Mouse (Mus musculus) cerebellum, adult 8-10 months (tissue): Measurements from ENCODE around the gene Ccdc69.
"Not testable (repeated sequence)": the region's sequence is repeated elsewhere in the genome, so short reads cannot be mapped to it uniquely, and the experiment has no call there.

Experiments
- DNase-seq: peaks from one replicate; pipeline ENCODE4 v3.0.0; 2022

Ccdc69 gene

DNA sequence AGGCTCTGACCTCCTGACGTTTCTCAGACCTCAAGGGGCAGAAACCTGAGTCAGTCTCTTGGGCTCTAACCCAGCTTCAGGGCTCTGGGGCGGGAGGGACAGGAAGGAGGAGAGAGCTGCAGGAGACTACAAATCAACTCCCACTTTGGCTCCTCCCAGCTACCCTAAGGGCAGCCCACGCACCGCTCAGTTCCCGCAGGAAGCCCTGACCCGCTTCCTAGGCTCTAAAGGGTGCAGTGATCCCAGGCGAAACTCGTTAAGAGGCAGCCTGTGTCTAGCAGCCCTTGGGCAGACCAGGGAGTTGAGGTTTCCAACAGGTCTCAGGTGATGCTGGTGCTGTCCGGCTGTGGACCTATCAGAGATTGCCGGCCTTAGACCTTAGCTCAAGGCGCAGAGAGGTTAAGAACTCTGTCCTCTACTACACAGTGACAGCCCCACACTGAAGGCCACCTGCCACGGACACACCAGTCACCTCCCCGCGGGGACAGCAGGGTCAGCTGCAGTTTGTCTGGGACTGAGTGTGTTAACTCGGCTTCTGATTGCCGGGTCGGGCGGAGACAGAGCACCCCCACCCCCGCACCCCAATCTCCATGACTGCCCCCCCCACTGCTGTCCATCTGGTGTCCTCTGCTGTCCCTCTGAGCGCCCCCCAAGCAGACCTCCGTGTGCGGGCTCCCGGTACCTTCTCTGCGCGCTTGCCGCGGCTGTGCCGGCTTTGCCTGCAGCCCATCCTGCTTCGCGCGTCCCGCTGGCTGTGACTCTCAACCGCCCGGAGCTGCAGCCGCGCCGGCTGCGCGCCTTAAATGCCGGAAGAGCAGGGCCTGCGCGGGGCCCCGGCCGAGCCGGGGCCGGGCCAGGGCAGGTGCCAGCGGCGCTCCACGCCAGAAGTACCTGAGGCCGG lies at the start of gene Ccdc69:
Gene Ccdc69, minus strand, starts transcription at position 801 of the 901 bp plus-strand sequence.
- peak; percentile 60 for DNase-seq

DNA sequence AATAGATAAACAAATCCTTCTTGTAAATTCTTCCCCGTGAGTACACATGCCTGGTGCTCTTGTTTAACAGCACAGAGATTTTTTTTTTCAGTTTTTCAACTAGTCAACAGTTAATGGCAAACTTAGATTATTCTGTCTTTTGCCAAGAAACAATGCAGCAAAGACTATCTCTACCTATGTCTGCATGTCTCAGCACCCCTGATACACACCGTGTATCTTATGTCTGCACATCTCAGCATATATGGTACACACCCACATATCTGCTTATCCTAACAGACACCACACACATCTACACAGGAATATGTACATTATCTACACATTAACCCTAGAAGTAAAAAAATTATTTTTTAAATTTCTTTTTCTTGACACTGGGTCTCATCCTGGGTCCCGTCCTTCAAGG lies 48.7 kb upstream of the Ccdc69 start:
- DNase-seq = no peak

DNA sequence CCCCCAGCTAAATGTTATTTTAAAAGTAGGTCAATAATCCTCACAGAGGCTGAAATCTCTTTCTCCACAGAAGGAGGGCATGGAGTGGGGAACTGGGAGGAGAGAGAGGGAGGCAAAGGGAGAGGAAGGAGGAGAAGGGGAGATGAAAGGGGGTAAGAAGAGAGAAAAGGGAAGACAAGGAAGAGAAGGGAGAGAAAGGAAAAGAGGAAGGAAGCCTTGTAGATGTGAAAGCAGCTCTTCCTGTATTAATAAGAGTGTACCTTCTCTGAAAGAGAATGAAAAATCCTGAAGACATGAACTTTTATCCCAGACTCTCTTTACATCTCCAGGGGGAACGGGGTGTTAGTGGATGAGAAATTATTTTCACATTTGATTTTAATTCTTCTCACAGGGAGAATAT lies 43.5 kb upstream of the Ccdc69 start:
- DNase-seq = no peak

DNA sequence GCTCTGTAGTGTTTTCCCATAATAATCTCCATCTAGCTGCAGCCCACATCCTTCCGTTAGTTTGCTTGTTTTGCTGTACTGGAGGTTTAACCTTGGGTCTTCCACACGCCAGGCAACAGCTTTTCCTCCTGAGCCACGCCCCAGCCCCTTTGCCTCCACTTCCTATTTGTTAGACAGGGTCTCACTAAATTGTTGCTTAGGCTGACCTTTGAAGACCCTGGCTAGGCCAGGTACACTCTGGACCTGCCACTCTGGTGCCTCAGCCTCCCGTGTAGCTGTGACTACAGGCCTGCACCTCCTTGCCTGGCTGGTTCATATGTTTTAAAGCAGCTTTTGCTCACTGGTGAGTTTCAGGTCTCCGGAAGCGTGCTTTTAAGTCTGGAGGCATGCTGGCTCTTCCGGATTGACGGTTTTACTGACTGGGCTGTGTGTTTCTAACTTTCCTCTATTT lies 42.9 kb upstream of the Ccdc69 start:
- no peak for DNase-seq

DNA sequence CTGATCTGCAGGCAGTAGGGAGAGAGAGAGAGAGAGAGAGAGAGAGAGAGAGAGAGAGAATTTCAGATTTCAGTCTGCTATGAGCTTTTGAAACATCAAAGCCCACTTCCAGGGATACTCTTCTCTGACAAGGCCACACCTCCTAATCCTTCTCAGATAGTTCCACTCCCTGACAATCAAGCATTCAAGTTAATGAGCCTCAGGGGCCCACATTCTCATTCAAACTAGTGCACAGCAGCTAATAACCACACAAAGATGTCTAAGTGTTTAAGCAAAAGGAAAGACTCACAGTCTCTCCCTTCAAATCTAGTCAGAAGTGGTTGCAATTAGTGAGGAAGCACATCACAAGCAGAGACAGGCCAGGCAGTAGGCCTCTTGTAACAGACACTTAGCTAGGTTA lies 42.3 kb upstream of the Ccdc69 start:
- DNase-seq = no peak

DNA sequence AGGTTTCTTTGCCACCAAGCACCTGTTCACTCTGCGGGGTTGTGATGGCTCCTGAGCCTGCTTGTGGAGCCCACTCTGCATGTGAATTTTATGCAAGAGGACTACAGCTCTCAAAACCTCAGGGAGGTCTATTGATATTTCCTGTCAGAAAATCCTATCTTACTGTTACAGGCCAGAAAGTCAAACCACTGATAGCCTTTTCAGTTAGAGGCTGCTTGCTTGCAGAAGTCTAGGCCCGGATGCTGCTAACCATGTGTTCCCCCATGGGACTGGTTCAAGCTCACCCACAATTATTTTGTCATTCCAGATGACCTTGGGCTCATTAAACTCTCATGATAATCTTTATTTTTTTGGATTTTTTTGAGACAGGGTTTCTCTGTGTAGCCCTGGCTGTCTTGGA lies 39.1 kb upstream of the Ccdc69 start:
- no peak for DNase-seq

DNA sequence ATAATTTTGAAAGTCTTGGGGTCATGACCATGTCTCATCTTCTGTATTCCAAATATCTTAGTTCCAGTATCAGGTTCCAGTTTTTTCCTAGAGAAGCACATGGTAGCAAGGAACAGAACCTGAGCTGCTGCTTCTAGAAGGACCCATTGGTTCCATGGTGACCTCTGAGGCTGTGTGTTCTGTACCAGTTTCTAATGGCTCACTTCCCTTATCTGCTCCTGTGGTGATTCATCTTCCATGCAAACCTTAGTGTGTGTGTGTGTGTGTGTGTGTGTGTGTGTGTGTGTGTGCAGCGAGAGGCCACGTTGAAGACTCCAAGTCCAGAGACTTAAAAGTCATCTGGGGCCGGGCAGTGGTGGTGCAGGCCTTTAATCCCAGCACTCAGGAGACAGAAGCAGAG lies 38.1 kb upstream of the Ccdc69 start:
- DNase-seq = no peak

DNA sequence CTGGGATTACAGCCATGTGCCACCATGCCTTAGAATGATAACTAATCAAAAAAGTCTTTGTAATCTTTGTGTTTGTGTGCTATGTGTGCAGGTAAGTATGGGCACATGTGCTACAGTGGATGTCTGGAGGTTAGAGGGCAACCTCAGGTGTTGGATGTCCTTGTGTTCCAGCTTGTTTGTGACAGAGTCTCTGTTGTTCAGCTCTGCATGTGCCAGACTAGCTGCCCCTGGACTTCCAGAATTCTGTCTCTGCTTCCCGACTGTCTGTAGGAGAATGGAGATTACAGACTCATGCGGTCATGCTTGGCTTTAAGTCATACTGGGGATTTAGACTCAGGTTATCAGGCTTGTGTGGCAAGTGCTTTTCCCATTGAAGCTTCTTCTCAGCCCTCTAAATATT lies 36.4 kb upstream of the Ccdc69 start:
- no peak for DNase-seq

DNA sequence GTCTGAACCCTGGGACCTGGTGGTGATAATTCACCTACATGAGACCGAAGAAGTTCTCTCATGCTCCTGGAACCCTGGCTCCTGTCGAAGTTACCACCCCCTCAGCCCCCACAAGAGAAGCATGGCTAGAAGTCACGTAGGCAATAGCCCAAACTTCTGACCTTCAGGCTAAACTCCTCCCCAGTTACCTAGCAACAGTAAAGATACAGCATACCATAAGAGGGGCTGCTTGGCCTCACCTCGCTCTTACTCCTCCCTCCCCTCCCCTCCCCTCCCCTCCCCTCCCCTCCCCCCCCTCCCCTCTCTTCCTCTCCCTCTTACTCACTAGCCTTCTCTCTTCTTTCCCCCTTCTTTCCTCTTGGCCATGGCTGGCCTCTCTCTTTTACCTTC lies 35.9 kb upstream of the Ccdc69 start:
- DNase-seq = not testable (repeated sequence)

DNA sequence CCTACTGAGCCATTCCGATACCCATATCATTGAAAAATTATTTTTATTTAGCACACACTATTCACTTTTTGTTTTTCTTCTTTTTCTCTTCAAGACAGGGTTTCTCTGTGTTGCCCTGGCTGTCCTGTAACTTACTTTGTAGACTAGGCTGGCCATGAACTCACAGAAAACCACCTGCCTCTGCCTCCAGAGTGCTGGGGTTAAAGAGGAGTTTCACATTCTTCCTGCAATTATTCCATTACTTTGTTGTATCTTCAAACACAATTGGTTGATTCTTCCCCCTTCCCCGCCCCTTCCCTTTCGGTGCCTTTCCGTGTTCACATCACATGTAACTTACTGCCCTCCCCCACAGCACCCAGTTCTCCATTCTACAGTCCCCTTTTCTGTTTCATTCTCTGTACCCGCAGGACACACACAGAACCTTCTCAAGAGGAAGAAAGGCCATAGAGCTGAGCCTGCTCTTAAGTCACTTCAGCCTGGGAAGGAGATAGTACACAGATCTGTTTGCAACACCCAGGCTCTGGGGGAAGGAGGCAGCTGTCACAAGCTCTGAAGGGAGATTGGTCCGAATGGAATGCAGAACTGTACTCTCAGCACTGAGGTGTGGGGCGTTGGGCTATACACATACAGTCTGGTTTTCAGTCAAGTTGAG lies 35.4 kb upstream of the Ccdc69 start:
- DNase-seq = no peak

DNA sequence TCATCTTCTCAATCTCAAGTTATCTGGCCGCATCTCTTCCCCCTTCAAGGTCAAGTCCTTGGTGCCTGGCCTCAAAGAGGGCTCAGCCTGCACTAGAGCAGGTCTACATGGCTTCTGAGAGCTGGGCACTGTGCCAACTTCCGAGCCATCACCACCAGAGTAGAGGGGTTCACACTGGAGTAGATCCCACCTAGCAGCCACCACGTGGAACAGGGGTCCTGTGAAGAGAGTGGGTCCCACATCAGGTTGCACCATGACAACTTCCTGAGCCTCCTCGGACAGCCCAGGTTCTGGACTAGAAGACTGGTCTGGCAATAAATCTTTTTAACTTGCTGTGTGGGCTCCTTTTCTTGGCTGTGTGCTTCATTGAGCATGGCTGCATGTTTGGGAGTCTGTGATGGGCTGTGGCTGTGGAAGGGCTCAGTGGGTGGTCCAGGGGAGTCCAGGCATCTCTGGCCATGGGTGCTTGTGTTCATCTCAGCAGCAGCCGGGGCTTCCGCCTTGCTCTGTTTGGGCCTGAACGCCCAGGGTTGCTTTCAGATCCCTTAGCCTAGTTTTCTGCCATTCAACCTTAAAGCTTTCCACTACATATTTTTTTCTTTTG lies 32.7 kb upstream of the Ccdc69 start:
- DNase-seq = no peak

DNA sequence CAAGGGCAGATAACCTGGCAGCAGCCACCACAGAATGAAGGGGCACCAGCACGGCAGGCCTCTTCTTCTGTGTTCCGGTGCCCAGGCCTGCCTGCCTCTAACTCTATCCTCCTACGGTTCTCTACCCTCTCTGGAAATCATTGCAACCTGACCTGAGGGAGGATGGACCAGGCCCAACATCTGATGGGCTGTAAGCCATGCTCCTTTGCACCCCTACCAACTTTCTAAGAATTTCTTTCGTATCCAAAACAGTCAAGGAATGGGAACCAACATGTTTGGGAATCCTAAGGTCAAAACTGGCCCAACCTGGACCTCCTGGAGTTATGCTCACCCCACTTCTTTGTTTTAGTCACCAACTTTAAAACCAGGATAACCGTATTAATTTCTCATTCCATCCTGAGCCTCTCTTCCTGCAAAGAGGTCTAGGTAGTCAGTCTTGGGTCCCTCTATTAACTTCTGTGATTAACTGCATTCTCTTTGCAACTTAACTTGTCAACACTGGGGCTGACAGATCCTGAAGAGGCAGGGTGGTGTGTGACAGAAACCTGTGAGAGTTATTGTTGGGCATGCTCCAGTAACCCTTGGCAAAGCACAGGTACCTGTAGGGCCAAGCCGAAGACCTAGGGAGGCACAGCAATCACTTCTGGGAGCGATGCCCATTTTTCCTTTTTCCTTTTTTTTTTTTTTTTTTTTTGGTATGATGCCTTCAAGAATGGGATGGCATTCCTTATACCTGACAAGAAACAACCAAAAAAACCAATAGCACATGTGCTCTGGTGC lies 31.8 kb upstream of the Ccdc69 start:
- DNase-seq = no peak

DNA sequence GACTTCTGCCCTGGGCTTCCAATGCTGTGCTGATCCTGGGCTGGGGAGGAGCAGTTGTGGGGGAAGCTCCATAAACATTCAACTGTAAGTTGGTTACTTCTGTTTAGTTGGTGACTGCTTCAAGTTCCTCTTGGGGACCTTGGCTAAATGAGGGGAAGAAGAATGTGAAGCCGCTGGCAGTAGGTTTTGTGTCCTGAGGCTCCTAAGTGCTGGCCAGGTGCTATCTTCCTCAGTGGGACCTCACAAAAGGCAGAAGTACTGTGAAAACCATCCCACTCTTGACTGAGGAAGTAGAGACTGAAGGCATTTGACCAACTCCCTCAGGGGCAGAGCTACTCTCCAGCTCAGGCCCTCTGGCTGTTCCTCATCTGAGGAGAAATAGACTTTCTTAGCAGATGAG lies 28.7 kb upstream of the Ccdc69 start:
- no peak for DNase-seq

DNA sequence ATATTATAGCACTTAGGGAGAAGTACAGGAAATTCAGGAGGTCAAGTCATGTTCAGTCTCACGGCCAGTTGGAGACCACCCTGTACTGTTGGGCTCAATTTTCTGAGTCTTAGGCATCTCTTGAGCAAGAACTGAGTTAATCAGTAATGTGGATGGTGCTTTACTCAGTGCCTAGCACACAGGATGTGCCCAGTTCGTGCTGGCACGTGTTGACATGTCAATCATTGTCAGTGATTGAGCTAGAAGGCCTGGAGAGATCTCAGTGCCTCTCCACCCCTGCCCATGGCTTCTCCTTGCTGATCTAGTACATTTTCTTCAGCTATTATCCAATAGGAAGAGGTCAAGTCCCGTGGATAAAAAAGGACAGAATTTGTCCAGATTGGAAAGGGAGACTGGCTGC lies 27.5 kb upstream of the Ccdc69 start:
- DNase-seq = no peak

DNA sequence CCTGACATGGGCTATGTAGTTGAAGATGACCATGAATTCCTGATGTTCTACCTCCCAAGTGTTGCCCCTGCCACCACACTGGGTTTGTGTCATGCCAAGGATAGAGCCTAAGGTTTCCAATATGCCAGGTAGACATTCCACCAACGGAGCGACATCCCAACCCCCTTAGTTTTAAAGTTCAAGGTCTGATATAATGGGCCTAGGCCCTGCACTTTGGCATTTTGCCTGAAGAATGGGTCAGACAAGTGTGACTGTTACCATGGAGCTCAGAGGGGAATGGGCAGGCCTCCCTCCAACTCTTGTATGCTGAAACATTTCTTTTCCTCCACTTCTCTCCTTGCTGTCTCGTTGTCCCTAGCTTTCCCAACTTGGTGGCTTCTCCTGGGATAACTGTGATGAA lies 25.3 kb upstream of the Ccdc69 start:
- DNase-seq = no peak

DNA sequence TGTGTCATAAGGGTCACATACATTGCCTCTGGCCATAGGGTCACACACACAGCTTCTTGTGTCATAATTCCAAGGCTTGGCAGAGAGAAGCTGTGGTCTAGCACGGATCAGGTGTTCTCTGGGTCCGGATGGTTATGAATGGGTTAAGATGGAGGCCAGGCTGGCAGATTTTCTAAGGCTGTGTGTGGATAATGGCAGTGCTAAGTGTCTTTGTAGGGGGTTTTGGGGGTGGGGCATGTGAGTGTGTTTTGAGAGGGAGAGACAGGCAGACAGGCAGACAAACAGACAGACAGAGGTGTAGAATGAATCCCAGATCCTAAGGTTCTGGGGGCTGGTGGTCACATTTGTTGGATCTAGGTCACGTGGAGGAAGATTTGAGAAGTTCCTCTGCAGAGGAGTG lies 24.1 kb upstream of the Ccdc69 start:
- no peak for DNase-seq

DNA sequence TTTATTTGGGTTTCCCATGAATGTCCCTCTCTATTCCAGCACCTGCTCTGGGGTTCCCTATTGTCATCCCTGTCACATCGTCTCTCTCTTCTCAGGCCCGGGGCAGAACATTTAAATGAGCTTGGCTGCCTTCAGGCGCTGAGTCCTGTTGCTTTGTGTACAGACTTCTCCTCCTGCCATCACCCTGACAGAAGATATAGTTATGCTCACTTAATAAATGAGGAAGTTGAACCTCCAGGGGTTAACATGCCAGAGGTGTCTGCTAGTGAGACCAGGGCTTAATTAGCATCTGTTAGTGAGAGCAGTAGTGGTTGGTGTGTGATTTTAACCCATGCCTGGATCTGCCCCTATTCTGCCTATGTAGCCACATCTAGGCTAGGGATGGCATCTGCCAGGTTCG lies 21.9 kb upstream of the Ccdc69 start:
- no peak for DNase-seq

DNA sequence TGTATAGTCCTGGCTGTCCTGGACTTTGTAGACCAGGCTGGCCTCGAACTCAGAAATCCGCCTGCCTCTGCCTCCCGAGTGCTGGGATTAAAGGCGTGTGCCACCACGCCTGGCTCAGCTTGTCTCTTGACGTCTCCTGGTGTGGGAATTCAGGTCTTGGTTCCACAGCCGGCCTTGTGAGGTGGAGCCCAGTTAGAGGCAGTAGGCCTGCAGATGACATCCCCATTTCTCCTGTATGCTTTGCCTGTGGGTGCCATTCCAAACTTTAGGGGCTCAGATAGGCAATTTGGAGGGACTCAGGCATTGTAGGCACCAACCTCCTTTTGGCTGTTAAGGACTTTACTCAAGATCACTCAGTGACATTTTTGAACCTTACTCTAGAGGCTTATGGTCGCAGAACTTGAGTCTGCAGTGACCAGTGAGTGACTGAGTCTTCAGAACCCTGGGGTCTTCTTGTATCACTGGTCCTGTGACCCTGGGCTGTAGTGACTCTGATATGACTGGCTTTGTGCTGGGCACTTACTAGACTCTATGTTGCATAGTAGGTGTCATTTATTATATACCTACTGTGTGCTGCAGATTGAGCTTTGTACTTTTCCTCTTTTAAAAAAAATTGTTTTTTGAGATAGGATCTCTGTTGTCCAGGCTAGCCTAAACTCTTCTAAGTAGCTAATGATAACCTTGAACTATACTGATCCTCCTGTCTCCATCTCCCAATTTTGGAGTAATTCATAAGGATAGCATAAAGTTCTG lies 21.3 kb upstream of the Ccdc69 start:
- DNase-seq = no peak

DNA sequence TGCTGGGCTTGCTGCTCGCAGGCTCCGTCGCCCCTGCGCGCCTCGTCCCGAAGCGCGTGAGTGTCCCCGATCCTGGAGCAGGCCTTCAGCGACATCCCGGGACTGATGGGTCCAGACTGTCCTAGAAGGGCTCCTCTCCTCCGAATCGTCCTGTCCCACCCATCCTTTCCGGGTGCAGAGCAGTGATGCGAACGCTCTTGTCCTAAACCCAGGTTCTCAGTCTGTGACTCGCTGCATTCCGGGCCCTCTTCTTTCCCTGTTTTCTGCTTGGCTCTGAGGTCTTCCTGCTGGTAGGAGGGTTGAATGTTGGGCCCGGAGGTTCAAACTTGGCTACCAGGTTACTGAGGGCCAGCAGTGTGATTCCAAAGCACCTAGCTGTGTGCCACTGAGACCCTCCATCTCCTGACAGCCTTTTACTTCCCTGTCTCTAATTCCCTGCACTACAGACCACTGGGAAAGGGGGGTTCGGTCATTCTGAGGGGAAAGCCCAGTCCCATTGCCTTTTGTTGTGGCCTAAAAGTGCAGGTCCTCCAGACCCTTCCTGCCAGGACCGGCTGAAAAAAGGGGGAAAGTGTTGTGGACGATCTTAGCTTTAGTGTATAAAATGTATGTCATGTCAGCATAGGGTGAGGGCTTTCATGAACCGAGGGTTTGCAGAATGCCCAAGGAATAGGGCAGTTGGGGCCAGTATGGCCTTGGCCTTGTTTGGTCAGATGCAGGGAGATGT lies 20.4 kb upstream of the Ccdc69 start:
- peak; percentile 34 for DNase-seq

DNA sequence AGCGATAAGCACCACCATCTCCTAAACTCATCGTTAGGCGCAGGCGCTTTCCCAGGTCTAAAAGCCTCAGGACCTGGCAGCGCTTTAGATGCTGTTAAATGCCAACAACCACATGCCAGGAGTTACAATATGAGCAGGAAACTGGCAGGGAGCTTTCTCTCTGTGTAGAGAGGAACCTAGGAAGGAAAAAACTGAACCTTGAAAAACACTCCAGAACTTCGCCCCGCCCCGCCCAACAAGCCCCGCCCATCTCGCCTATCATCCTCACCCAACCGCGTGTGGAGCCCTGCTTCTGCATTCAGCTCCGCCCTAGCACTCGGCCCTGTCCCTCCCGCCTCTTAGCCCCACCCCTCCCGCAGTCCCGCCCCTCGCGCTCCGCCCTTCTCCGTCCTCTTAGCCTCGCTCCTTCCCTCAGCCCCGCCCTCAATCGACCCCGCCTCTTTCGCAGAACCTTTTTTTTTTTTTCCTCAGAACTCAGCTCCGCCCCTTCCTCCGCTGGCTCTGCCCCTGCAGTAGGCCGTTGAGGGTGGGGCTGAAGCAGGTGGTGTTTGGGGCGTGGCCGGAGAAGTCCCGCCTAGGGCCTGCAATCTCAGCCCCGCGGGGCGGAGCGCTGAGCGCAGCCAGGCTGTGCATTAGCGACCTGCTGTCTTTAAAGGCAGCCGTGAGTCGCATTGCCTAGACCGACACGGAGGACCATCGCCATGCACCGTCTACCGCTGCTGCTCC lies 19.7 kb upstream of the Ccdc69 start, which contains the start of gene Gm2a:
Gene Gm2a, plus strand, starts transcription at position 653 of the 726 bp plus-strand sequence.
- peak; percentile 93 for DNase-seq
